Mouse (Mus musculus) kidney, postnatal 10 days (tissue): ENCODE measurements around the gene Tasp1.
"Not testable (repeated sequence)": the region's sequence is repeated elsewhere in the genome, so short reads cannot be mapped to it uniquely, and the experiment has no call there.

Experiments
- DNase-seq: peaks from one replicate; pipeline ENCODE4 v3.0.0; 2021; ENCODE audit warnings: mixed read lengths

Gene Tasp1

GRCm38 (mm10) chr2:140051607-140052126 lies 14.9 kb downstream of the Tasp1 start:
- no peak for DNase-seq

GRCm38 (mm10) chr2:140042522-140043131 lies 24.0 kb downstream of the Tasp1 start:
- DNase-seq = no peak

- no peak for DNase-seq
Measured at GRCm38 (mm10) chr2:140042081-140042480, 24.5 kb downstream of the Tasp1 start.

GRCm38 (mm10) chr2:140037459-140037858 lies 29.1 kb downstream of the Tasp1 start:
- no peak for DNase-seq

GRCm38 (mm10) chr2:140036854-140037253 lies 29.8 kb downstream of the Tasp1 start:
- no peak for DNase-seq

- no peak for DNase-seq
Measured at GRCm38 (mm10) chr2:140024937-140025336, 41.7 kb downstream of the Tasp1 start.

- DNase-seq = no peak
Measured at GRCm38 (mm10) chr2:140007406-140007805, 59.2 kb downstream of the Tasp1 start.

GRCm38 (mm10) chr2:139998170-139998569 lies 68.4 kb downstream of the Tasp1 start:
- DNase-seq = no peak

- DNase-seq = not testable (repeated sequence)
Measured at GRCm38 (mm10) chr2:139989907-139990306, 76.7 kb downstream of the Tasp1 start.

- DNase-seq = no peak
Measured at GRCm38 (mm10) chr2:139967451-139967850, 99.2 kb downstream of the Tasp1 start.

GRCm38 (mm10) chr2:139966288-139966687 lies 100.3 kb downstream of the Tasp1 start:
- peak; percentile 58 for DNase-seq

- no peak for DNase-seq
Measured at GRCm38 (mm10) chr2:139948843-139949242, 117.8 kb downstream of the Tasp1 start.

- no peak for DNase-seq
Measured at GRCm38 (mm10) chr2:139937581-139937980, 129.0 kb downstream of the Tasp1 start.

- DNase-seq = no peak
Measured at GRCm38 (mm10) chr2:139934577-139934976, 132.0 kb downstream of the Tasp1 start.

- DNase-seq = no peak
Measured at GRCm38 (mm10) chr2:139934033-139934572, 132.5 kb downstream of the Tasp1 start.

- DNase-seq = no peak
Measured at GRCm38 (mm10) chr2:139932211-139932610, 134.4 kb downstream of the Tasp1 start.

- no peak for DNase-seq
Measured at GRCm38 (mm10) chr2:139924937-139925336, 141.7 kb downstream of the Tasp1 start.

- DNase-seq = not testable (repeated sequence)
Measured at GRCm38 (mm10) chr2:139921395-139921794, 145.2 kb downstream of the Tasp1 start.

GRCm38 (mm10) chr2:139919757-139920156 lies 146.8 kb downstream of the Tasp1 start:
- DNase-seq = no peak

- DNase-seq = no peak
Measured at GRCm38 (mm10) chr2:139906441-139907157, 160.0 kb downstream of the Tasp1 start.

GRCm38 (mm10) chr2:139891405-139892089 lies 175.1 kb downstream of the Tasp1 start:
- DNase-seq = no peak

GRCm38 (mm10) chr2:139884264-139884637 lies 182.4 kb downstream of the Tasp1 start:
- DNase-seq = no peak

GRCm38 (mm10) chr2:139883581-139884263 lies 182.9 kb downstream of the Tasp1 start:
- no peak for DNase-seq
